Mouse (Mus musculus) Patski (cell line): ENCODE measurements at regions not wholly inside any gene's neighbourhood (a gene's known extent, or its start where the extent isn't known, plus 50 kb on each side); places are given as distances from the start of the nearest gene placed in this dataset.

Source experiments
- ATAC-seq: fragments of 100-300 bp; one replicate; pipeline ENCODE4 v1.8.0; 2021
- CTCF ChIA-PET: fragments of 350-600 bp; sonication (Branson Sonifier 250); formaldehyde crosslinking; loops from one replicate; lab custom pipeline; 2022; ENCODE audit warnings: inconsistent platforms; lab: Charles Lee
- POLR2A ChIA-PET: fragments of 350-600 bp; sonication (Branson Sonifier 250); formaldehyde crosslinking; loops from one replicate; lab custom pipeline; 2022; ENCODE audit warnings: antibody characterized with exemption, inconsistent platforms; lab: Charles Lee
- DNase-seq: peaks from one replicate; pipeline ENCODE4 v3.0.0-alpha.2; 2011; ENCODE audit warnings: low read depth, low spot score
- H3K27me3 ChIP-seq: fragments of 371-371 bp; one replicate; pipeline ENCODE4 v1.5.1; 2021
- CTCF ChIP-seq: fragments of 100-300 bp; IDR thresholded peaks from one replicate; pipeline ENCODE4 v1.5.1; 2021
- in situ Hi-C: fragments of 300-500 bp; cut with MboI; formaldehyde crosslinking; loops from 3 replicates; pipeline ENCODE4 v1.11.1; 2018; ENCODE audit warnings: low pct_unique_long_range_greater_than_20kb, mixed read lengths

- no peak for DNase-seq
- no peak for TF ChIP-seq CTCF
- POLR2A ChIA-PET: no interaction called here
- in situ Hi-C loops: loop anchor here (5.0 to 25.0 kb wide), 3 partner anchors 819 to 1449 kb away; partner anchors contain the start of gene Jag1
- CTCF ChIA-PET: no interaction called here
- ATAC-seq: no peak
- H3K27me3 ChIP-seq: no peaks in the 10 kb centered on the region
Observed at GRCm38 (mm10) chr2:137936613-137937012, 319.8 kb upstream of the Btbd3 start.

GRCm38 (mm10) chr2:137932931-137933330 is 323.4 kb upstream of the Btbd3 start:
- in situ Hi-C loops: loop anchor here (10.0 to 25.0 kb wide), 2 partner anchors 938 to 1446 kb away; no protein-coding TSS in a partner anchor
- POLR2A ChIA-PET: no interaction called here
- ATAC-seq (no peak), DNase-seq (no peak)
- no peak for TF ChIP-seq CTCF
- CTCF ChIA-PET: interaction anchor here (1.0 kb wide), 1 partner anchor 9 kb away, joined by 3 read pairs; no protein-coding TSS in a partner anchor
- H3K27me3 ChIP-seq: no peaks in the 10 kb centered on the region

- POLR2A ChIA-PET: no interaction called here
- CTCF ChIA-PET: interaction anchor here (1.1 kb wide), 1 partner anchor 8 kb away, joined by 5 read pairs; no protein-coding TSS in a partner anchor
- H3K27me3 ChIP-seq: no peaks in the 10 kb centered on the region
- TF ChIP-seq CTCF: no peak
- in situ Hi-C loops: loop anchor here (10.0 to 25.0 kb wide), 2 partner anchors 938 to 1445 kb away; no protein-coding TSS in a partner anchor
- no peak for ATAC-seq
- no peak for DNase-seq
Observed at GRCm38 (mm10) chr2:137932488-137932887, 323.9 kb upstream of the Btbd3 start.

GRCm38 (mm10) chr2:137925488-137925887 is 330.9 kb upstream of the Btbd3 start:
- ChIA-PET CTCF (no interaction called here), POLR2A (no interaction called here)
- peaks cover 1% of the 10 kb centered on the region for H3K27me3 ChIP-seq
- TF ChIP-seq CTCF: no peak
- ATAC-seq (peak; percentile 90), DNase-seq (peak; percentile 13)
- in situ Hi-C loops: loop anchor here (25.0 kb wide), 1 partner anchor 1438 kb away; no protein-coding TSS in a partner anchor

GRCm38 (mm10) chr2:137924576-137924975 is 331.8 kb upstream of the Btbd3 start:
- POLR2A ChIA-PET: interaction anchor here (0.7 kb wide), 1 partner anchor 1075 kb away, joined by 3 read pairs; no protein-coding TSS in a partner anchor

GRCm38 (mm10) chr2:137898425-137898824 is 357.9 kb upstream of the Btbd3 start:
- CTCF ChIA-PET: no interaction called here
- peaks cover 4% of the 10 kb centered on the region for H3K27me3 ChIP-seq
- TF ChIP-seq CTCF: no peak
- no peak for DNase-seq
- in situ Hi-C loops: no loop called here
- POLR2A ChIA-PET: no interaction called here
- ATAC-seq: no peak

More at GRCm38 (mm10) chr2:137924576-137924975, 331.8 kb upstream of the Btbd3 start:
- peaks cover 9% of the 10 kb centered on the region for H3K27me3 ChIP-seq
- ATAC-seq (no peak), DNase-seq (no peak)
- TF ChIP-seq CTCF: no peak
- in situ Hi-C loops: no loop called here
- CTCF ChIA-PET: no interaction called here

GRCm38 (mm10) chr2:137880211-137881031 is 375.9 kb upstream of the Btbd3 start:
- H3K27me3 ChIP-seq: peaks cover 34% of the 10 kb centered on the region
- DNase-seq (no peak), ATAC-seq (no peak)
- in situ Hi-C loops: no loop called here
- no peak for TF ChIP-seq CTCF
- POLR2A ChIA-PET: no interaction called here
- CTCF ChIA-PET: interaction anchor here (1.0 to 1.3 kb wide), 2 partner anchors 9 to 14 kb away, joined by 3 read pairs; no protein-coding TSS in a partner anchor

- in situ Hi-C loops: no loop called here
- CTCF ChIA-PET: interaction anchor here (1.0 kb wide), 1 partner anchor 33 kb away, joined by 3 read pairs; no protein-coding TSS in a partner anchor
- no peak for TF ChIP-seq CTCF
- peaks cover 19% of the 10 kb centered on the region for H3K27me3 ChIP-seq
- POLR2A ChIA-PET: no interaction called here
- ATAC-seq: no peak
- DNase-seq: no peak
Observed at GRCm38 (mm10) chr2:137869676-137870075, 386.7 kb upstream of the Btbd3 start.

GRCm38 (mm10) chr2:137854494-137854893 is 401.9 kb upstream of the Btbd3 start:
- POLR2A ChIA-PET: no interaction called here
- DNase-seq: no peak
- in situ Hi-C loops: no loop called here
- TF ChIP-seq CTCF: no peak
- ATAC-seq: no peak
- CTCF ChIA-PET: no interaction called here
- H3K27me3 ChIP-seq: peaks cover 34% of the 10 kb centered on the region

GRCm38 (mm10) chr2:137853399-137854259 is 402.7 kb upstream of the Btbd3 start:
- ChIA-PET CTCF (no interaction called here), POLR2A (no interaction called here)
- ATAC-seq (no peak), DNase-seq (no peak)
- H3K27me3 ChIP-seq: peaks cover 35% of the 10 kb centered on the region
- no peak for TF ChIP-seq CTCF
- in situ Hi-C loops: no loop called here
